Mouse (Mus musculus): Measurements from ENCODE around the gene Dcaf8. TPM values are rescaled to one million over a fixed set of nuclear protein-coding genes. Genes with fewer than 3 reads are reported as not detected.

Gene Dcaf8
- polyA plus RNA-seq, 1 experiment, result 38.5 TPM

DNA sequence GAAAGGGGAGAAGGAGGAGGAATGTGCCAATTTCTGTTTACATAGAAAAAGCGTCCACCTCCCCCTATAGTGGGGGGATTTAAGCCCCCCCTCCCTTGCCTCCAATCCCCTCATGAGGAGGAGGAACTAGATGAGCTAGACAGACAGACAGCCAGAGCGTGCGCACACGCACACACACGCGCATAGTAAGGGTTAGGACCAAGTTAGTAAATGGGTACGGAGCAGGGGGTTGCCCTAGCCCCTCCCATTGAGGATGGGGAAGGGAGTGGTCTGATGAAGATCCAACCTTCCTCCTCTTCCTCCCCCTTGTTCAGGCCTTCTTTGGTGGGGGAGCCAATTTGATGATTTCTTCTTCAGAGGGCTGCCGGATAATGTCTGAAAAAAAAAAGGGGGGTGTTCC lies 50.4 kb downstream of the Dcaf8 start:
- no peak for DNase-seq (ENCODE audit: low read depth in 1 of 2, low spot score in 2 of 2)
- no peak overlapping the region for H3K4me3 ChIP-seq (ENCODE audit: extremely low read depth, insufficient read depth, insufficient read length)
- TF ChIP-seq CTCF (IDR thresholded peaks at IDR 0.05; ENCODE audit: extremely low read depth, insufficient read depth, insufficient read length, insufficient replicate concordance) (no peak), POLR2A (IDR thresholded peaks at IDR 0.05; ENCODE audit: low read depth, low read length) (no peak)
- H3K4me1 ChIP-seq (ENCODE audit: control insufficient read depth, insufficient read depth, insufficient read length), result 0 out of 2 replicates have a peak, but pooled peaks cover 6% of the 10 kb centered on the region
- H3K27ac ChIP-seq (ENCODE audit: insufficient read depth, low read length), result no peak overlapping the region
- H3K36me3 ChIP-seq (ENCODE audit: control insufficient read depth, insufficient read depth, low read length), result peaks cover 29% of the 10 kb centered on the region
- 94% methylated on average over 8 of the region's 8 CpGs for WGBS
- no peaks in the 10 kb centered on the region for H3K27me3 ChIP-seq (ENCODE audit: control insufficient read depth, insufficient read depth, low read length)

DNA sequence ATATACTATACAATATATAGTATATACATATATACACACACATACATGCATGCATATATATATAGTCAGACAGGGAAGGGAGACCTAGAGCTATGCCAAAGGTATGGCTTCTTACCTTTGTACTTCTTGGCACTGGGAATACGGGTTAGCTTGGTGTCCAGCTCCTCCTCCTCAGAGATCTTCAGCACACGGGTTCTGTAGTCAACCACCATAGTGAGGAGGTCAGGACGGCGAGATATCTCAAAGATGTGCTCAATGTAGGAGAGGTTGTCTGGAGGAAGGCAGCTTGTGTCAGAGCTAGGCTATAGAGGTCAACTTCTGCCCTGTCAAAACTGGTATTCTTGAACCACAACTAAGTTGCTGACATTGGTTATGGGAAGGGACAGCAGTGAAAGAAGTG lies 51.1 kb downstream of the Dcaf8 start:
- H3K27me3 ChIP-seq (ENCODE audit: control insufficient read depth, insufficient read depth, low read length), result no peaks in the 10 kb centered on the region
- DNase-seq (ENCODE audit: low read depth in 1 of 2, low spot score in 2 of 2), result no peak
- peaks cover 25% of the 10 kb centered on the region for H3K36me3 ChIP-seq (ENCODE audit: control insufficient read depth, insufficient read depth, low read length)
- H3K4me1 ChIP-seq (ENCODE audit: control insufficient read depth, insufficient read depth, insufficient read length), result peaks cover 9% of the 10 kb centered on the region; the same call in 1 of the 2 replicates
- WGBS, result 92% methylated on average over 4 of the region's 4 CpGs
- H3K27ac ChIP-seq (ENCODE audit: insufficient read depth, low read length), result no peak overlapping the region
- TF ChIP-seq POLR2A (IDR thresholded peaks at IDR 0.05; ENCODE audit: low read depth, low read length) (no peak), CTCF (IDR thresholded peaks at IDR 0.05; ENCODE audit: extremely low read depth, insufficient read depth, insufficient read length, insufficient replicate concordance) (no peak)
- H3K4me3 ChIP-seq (ENCODE audit: extremely low read depth, insufficient read depth, insufficient read length), result no peak overlapping the region

DNA sequence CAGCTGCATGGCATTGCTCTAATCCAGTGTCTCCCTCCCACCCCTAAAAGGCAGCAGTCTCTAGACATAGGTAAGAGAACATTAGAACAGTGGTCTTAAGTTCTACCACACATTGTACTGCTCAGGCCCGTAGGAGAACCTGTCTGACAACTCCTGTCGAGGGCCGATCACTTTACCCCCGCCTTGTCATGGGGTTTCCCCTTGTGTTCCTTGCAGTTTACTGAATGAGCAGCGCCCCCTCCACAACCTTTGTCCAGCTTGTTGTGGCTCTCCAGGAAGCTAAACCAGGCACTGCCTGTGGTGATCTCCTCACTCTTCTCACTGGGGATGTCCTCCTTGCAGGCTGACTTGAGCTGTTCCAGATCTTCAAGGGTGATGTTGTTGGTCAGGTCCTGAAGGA lies 52.3 kb downstream of the Dcaf8 start:
- 91% methylated on average over 5 of the region's 5 CpGs for WGBS
- peaks cover 9% of the 10 kb centered on the region; the same call in 1 of the 2 replicates for H3K4me1 ChIP-seq (ENCODE audit: control insufficient read depth, insufficient read depth, insufficient read length)

DNA sequence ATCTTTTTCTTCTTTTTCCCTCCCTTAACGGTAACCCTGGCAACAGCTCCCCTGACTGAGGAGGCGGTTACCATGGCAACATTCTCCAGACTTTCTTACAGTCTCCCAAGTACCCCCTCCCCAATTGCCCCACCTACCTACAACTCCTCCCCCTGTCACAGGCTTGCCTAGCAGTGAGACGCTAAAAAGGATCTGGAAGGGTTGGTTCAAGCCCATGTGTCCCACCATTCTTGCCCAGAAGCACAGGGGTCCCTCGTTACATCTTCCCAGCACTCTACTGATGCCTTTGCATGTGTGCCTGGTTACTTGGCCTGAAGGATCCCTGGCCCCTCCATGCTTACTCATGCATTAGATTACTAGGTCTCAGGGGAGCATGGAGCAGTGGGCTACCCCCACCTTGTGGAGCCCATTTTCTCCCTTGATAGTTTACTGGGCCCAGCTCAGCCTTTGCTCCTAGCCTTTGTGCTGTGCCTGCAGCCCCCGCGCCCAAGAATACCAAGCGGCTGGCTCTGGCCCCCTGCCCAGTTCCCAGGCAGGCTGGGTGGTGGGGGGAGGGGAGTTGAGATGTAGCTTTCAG lies 53.1 kb downstream of the Dcaf8 start:
- no peaks in the 10 kb centered on the region for H3K27me3 ChIP-seq (ENCODE audit: control insufficient read depth, insufficient read depth, low read length)
- DNase-seq (ENCODE audit: low read depth in 1 of 2, low spot score in 2 of 2), result no peak
- no peak overlapping the region for H3K27ac ChIP-seq (ENCODE audit: insufficient read depth, low read length)
- TF ChIP-seq CTCF (IDR thresholded peaks at IDR 0.05; ENCODE audit: extremely low read depth, insufficient read depth, insufficient read length, insufficient replicate concordance), result no peak
- TF ChIP-seq POLR2A (IDR thresholded peaks at IDR 0.05; ENCODE audit: low read depth, low read length), result no peak
- H3K36me3 ChIP-seq (ENCODE audit: control insufficient read depth, insufficient read depth, low read length), result peaks cover 14% of the 10 kb centered on the region
- H3K4me3 ChIP-seq (ENCODE audit: extremely low read depth, insufficient read depth, insufficient read length), result no peak overlapping the region
- WGBS, result 87% methylated on average over 7 of the region's 7 CpGs
- peaks cover 9% of the 10 kb centered on the region; the same call in 1 of the 2 replicates for H3K4me1 ChIP-seq (ENCODE audit: control insufficient read depth, insufficient read depth, insufficient read length)

More for the DNA sequence above, 52.3 kb downstream of the Dcaf8 start:
- H3K27ac ChIP-seq (ENCODE audit: insufficient read depth, low read length), result no peak overlapping the region
- H3K36me3 ChIP-seq (ENCODE audit: control insufficient read depth, insufficient read depth, low read length), result peaks cover 14% of the 10 kb centered on the region
- no peak overlapping the region for H3K4me3 ChIP-seq (ENCODE audit: extremely low read depth, insufficient read depth, insufficient read length)
- no peak for DNase-seq (ENCODE audit: low read depth in 1 of 2, low spot score in 2 of 2)
- no peaks in the 10 kb centered on the region for H3K27me3 ChIP-seq (ENCODE audit: control insufficient read depth, insufficient read depth, low read length)
- TF ChIP-seq CTCF (IDR thresholded peaks at IDR 0.05; ENCODE audit: extremely low read depth, insufficient read depth, insufficient read length, insufficient replicate concordance), result no peak
- TF ChIP-seq POLR2A (IDR thresholded peaks at IDR 0.05; ENCODE audit: low read depth, low read length), result no peak

DNA sequence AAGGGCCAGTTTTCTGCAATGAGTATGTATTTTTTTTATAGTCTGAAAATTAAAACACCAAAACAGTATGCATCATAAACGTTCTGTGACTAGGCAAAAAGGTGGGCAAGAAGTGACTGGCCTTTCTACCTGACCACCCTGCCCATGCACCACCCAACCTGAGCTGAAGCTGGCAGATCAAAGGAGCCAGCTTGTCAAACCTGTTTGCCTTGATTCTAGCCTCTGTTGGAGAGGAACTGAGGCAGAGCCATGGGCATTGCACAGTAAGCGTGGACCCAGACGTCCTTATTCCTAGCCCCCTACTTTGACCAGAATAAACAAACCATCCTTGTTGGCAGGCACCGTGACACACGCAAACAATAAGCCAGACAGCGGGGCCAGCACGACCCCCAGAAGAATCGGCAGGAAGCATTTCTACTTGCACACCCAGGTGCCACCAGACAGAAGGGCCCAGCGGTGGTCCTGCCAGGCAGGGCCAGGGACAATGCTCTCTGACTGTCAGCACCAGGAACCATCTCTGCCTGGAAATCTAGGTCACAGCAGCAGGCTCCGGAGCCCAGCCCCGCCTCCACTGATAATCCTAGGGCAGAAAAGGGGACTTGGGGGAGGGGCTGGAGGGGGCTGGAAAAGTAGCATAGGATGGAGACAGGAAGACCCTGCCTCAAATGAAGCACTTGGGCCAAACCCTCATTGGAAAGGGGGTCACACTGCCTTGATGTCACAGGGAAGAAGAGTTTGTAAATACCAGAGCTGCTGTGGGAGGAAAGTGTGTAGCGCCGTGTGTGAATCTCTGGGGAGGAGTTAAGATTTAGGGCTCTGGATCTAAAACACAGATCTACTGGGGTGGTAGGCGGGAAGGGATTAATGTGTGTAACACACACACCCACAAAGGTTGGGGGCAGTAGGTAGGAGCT lies 54.3 kb downstream of the Dcaf8 start:
- WGBS, result 89% methylated on average over 14 of the region's 14 CpGs
- DNase-seq (ENCODE audit: low read depth in 1 of 2, low spot score in 2 of 2), result no peak
- H3K4me1 ChIP-seq (ENCODE audit: control insufficient read depth, insufficient read depth, insufficient read length), result peaks cover 4% of the 10 kb centered on the region; the same call in 1 of the 2 replicates
- no peak for TF ChIP-seq POLR2A (IDR thresholded peaks at IDR 0.05; ENCODE audit: low read depth, low read length)
- no peak for TF ChIP-seq CTCF (IDR thresholded peaks at IDR 0.05; ENCODE audit: extremely low read depth, insufficient read depth, insufficient read length, insufficient replicate concordance)
- H3K27me3 ChIP-seq (ENCODE audit: control insufficient read depth, insufficient read depth, low read length), result no peaks in the 10 kb centered on the region
- H3K27ac ChIP-seq (ENCODE audit: insufficient read depth, low read length), result no peak overlapping the region
- peaks cover 11% of the 10 kb centered on the region for H3K36me3 ChIP-seq (ENCODE audit: control insufficient read depth, insufficient read depth, low read length)
- no peak overlapping the region for H3K4me3 ChIP-seq (ENCODE audit: extremely low read depth, insufficient read depth, insufficient read length)

DNA sequence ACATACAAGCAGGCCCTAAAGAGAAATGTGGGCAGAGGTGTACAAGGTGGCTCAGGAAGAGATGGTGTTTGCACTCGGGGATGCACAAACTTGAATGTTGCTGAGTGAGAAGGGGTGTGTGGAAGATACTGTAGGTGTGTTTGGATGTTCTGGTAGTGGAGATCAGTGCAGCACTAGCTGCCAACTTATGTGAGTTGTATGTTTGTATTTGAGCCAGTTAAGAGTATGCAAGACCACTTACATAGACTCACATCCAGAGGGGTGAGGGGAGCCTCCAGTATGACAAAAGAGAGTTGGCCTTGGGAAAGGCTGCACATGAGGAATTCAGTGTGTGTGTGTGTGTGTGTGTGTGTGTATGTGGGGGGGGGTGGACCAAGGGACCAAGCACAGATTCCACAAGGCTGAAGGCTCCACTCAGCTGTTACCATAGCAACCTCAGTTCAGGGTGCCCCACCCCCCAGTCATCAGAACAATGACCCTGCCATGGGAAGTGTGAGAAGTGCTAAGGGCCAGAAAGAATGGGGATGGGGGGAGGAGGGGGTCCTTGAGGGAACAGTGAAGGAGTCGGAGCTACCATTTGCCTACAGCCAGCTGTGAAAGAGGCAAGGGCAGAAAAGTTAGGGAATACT lies 55.1 kb downstream of the Dcaf8 start:
- TF ChIP-seq CTCF (IDR thresholded peaks at IDR 0.05; ENCODE audit: extremely low read depth, insufficient read depth, insufficient read length, insufficient replicate concordance) (no peak), POLR2A (IDR thresholded peaks at IDR 0.05; ENCODE audit: low read depth, low read length) (no peak)
- no peak for DNase-seq (ENCODE audit: low read depth in 1 of 2, low spot score in 2 of 2)
- no peak overlapping the region for H3K4me3 ChIP-seq (ENCODE audit: extremely low read depth, insufficient read depth, insufficient read length)
- WGBS, result 74% methylated on average over 2 of the region's 2 CpGs
- H3K27ac ChIP-seq (ENCODE audit: insufficient read depth, low read length), result no peak overlapping the region
- H3K36me3 ChIP-seq (ENCODE audit: control insufficient read depth, insufficient read depth, low read length), result peaks cover 9% of the 10 kb centered on the region
- H3K4me1 ChIP-seq (ENCODE audit: control insufficient read depth, insufficient read depth, insufficient read length), result peaks cover 4% of the 10 kb centered on the region; the same call in 1 of the 2 replicates
- no peaks in the 10 kb centered on the region for H3K27me3 ChIP-seq (ENCODE audit: control insufficient read depth, insufficient read depth, low read length)
